Mouse (Mus musculus) layer of hippocampus, adult 2 months (tissue): ENCODE data around the gene Dtx2. TPM values are rescaled to one million over a fixed set of nuclear protein-coding genes. Genes with fewer than 3 reads are reported as not detected.

Source experiments
- DNase-seq, 2 experiments: peaks; one replicate each; pipeline ENCODE4 v3.0.0; 2022; ENCODE audit warnings: low spot score in 2 of 2
- H3K27ac ChIP-seq: fragments of 200-600 bp; 2 replicates; pipeline ENCODE4 v1.8.1; 2022
- H3K4me3 ChIP-seq: fragments of 200-600 bp; 2 replicates; pipeline ENCODE4 v1.8.1; 2022; ENCODE audit warnings: mild to moderate bottlenecking
- CTCF ChIP-seq: fragments of 200-600 bp; conservative IDR thresholded peaks from 2 replicates; pipeline ENCODE4 v1.8.1; 2022; ENCODE audit warnings: antibody characterized with exemption, mild to moderate bottlenecking, moderate library complexity
- total RNA-seq, 2 experiments: library from RNA; stranded (reverse); gene quantifications; 2 replicates each; pipeline ENCODE4 v1.2.3; 2021

Gene Dtx2
- total RNA-seq, 2 experiments from 2014 or later = 8.0 to 8.3 TPM

GRCm38 (mm10) chr5:135962125-135962491 is 32.5 kb upstream of the Dtx2 start:
- TF ChIP-seq CTCF = 0 out of 2 replicates have a peak, but pooled peaks have one; percentile 30
- Histone ChIP-seq H3K4me3 (peak overlapping the region; percentile 78), H3K27ac (peak overlapping the region; percentile 97)
- DNase-seq = no peak

DNA sequence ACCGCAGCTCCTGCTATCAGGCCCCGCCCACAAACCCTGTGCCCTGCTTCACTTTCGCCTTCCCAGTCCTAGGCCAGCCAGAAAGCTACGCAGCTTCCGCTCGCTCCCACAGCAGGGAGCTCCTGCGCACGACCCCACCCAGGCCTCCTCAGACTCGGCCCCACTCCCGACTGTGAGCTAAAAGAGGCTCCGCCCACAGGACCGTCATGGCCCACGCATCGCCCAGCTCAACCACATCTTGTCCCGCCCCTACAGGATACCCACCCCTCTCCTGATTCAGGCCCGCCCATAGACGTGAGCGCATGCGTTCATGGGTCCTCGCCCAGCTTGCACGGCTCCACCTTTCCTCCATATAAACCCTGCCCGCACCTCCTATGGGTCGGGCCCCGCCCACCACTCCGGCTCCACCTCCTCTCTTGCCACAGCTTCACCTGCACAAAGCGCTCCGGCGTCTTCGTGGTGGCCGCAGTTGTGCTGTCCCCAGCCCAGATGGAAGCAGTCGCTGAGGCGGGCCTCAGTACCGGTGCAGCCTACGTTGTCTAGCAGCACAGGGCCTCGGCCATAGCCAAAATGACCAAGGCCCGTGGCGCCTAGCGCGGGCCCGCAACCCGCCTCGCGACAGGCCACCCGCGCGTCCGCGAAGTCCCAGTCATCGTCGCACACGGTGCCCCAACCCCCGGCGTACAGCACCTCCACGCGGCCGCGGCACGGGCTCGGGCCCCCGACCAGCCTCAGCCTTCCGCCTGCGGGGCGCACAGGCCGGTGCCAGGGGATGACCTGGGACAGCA is 31.9 kb upstream of the Dtx2 start:
- TF ChIP-seq CTCF = no peak; the same call in 1 of the 2 replicates
- H3K4me3 ChIP-seq = peak overlapping the region; percentile 78
- peak overlapping the region; percentile 97 for H3K27ac ChIP-seq
- DNase-seq = peak; percentile 95 to 99

- DNase-seq = no peak
- TF ChIP-seq CTCF = no peak
- H3K4me3 ChIP-seq = peak overlapping the region; percentile 78
- peak overlapping the region; percentile 97 for H3K27ac ChIP-seq
Measured at GRCm38 (mm10) chr5:135963280-135963627, 31.3 kb upstream of the Dtx2 start.

DNA sequence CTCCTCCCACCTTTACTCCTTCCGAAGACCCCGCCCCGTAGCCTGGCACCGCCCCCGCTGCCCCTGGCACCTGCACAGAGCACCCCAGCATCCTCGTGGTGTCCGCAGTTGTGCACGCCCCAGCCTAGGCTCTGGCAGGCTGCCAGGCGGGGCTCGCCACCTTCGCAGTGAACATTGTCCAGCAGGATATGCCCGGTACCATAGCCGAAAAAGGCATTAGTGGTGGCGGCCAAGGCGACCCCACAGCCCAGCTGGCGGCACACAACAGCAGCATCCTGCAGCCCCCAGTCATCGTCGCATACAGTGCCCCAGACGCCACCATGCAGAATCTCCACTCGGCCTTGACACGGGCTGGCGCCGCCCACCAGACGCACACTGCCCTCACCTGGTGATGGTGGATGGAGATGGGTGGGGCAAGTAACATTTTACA is 29.1 kb upstream of the Dtx2 start:
- Histone ChIP-seq H3K27ac (no peak overlapping the region), H3K4me3 (no peak overlapping the region)
- TF ChIP-seq CTCF = no peak
- no peak for DNase-seq

DNA sequence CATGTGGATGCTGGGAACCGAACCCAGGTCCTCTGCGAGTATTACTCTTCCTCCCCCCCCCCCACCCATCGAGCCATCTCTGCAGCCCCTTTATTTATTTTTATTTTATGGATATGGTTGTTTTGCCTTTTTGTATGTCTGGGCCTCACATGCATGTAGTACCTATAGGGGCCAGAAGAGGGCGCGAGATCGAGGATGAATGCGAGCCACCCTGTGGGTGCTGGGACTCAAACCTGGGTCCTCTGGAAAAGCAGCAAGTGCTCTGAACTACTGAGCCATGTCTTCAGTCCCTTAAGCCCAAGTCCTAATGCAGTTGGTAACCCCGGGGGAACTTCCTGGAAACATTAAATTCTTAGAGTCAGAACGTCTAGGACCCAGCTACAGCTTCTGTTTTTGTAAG is 27.7 kb upstream of the Dtx2 start:
- Histone ChIP-seq H3K4me3 (no peak overlapping the region), H3K27ac (no peak overlapping the region)
- TF ChIP-seq CTCF = peak; percentile 61
- no peak for DNase-seq

GRCm38 (mm10) chr5:135968781-135969180 is 25.8 kb upstream of the Dtx2 start:
- no peak overlapping the region for H3K4me3 ChIP-seq
- TF ChIP-seq CTCF = peak; percentile 88
- H3K27ac ChIP-seq = no peak overlapping the region
- DNase-seq = peak in 1 of 2 experiments; percentile 56

DNA sequence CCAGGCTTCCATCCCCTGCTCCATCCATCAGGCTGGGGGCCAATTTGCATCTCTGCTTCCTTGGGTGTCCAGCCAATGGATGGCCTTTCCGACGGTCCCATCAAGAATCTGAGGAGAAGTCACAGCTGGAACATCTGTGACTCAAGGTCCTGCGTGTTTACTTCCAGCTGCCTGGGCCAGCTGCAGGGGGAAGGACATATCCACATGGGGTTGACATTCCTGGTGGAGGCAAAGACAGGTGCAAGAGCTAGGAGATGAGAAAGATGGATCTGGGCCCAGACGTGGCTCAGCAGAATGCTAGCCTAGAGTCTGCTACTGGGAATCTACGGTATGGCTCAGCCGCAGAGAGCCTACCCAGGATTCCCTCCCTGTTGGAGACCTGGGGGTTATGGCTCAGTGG is 24.4 kb upstream of the Dtx2 start:
- TF ChIP-seq CTCF = no peak
- no peak for DNase-seq
- Histone ChIP-seq H3K27ac (no peak overlapping the region), H3K4me3 (no peak overlapping the region)

DNA sequence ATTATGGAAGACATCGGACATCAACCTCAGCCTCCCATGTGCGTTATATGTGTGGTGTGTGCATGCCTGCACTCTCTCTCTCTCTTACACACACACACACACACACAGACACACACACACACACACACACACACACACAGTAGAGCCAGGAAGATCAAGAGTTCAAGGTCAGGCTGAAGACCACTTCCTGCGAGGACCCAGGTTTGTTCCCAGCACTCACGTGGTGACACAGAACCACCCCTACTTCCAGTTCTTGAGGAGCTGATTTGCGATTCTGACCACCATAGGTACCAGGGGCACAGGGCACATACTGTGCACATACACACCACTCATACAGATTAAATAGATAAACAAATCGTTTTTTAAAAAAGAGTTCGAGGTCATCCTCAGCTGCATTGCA is 22.7 kb upstream of the Dtx2 start:
- no peak overlapping the region for H3K27ac ChIP-seq
- no peak for TF ChIP-seq CTCF
- no peak overlapping the region for H3K4me3 ChIP-seq
- DNase-seq = no peak

- DNase-seq = no peak
- no peak for TF ChIP-seq CTCF
- H3K27ac ChIP-seq = no peak within 1 kb of the TSS
Measured at GRCm38 (mm10) chr5:135974365-135974764, 20.2 kb upstream of the Dtx2 start, which contains the start of gene Ssc4d. Gene Ssc4d (minus strand): TSS chr5:135974531.

GRCm38 (mm10) chr5:135975893-135976668 is 18.5 kb upstream of the Dtx2 start:
- Histone ChIP-seq H3K4me3 (no peak overlapping the region), H3K27ac (no peak overlapping the region)
- no peak for DNase-seq
- no peak for TF ChIP-seq CTCF

More at GRCm38 (mm10) chr5:135974365-135974764, 20.2 kb upstream of the Dtx2 start, which contains the start of gene Ssc4d:
- no peak within 1 kb of the TSS for H3K4me3 ChIP-seq

- no peak overlapping the region for H3K4me3 ChIP-seq
- no peak for DNase-seq
- no peak for TF ChIP-seq CTCF
- no peak overlapping the region for H3K27ac ChIP-seq
Measured at GRCm38 (mm10) chr5:135979381-135979780, 15.2 kb upstream of the Dtx2 start.

DNA sequence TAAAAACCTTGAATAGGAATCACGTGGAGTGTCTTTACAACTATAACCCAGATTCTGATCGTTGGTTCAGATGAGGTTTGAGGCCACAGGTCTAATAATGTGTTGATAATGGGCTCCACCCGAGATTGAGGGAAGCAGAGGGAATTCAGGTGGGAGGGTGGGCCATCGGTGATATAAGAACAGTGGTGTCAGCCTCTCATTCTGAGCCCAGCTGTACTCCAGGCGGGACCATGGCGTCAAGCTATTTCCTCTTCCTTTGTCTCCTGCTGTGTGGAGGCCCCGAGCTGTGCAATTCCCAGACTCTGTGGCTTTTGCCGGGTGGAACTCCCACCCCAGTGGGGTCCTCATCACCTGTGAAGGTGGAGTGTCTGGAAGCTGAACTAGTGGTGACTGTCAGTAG is 14.7 kb upstream of the Dtx2 start, which contains the start of gene Zp3:
Gene Zp3 (plus strand): TSS at position 196 of the 400 bp plus-strand sequence.
- Histone ChIP-seq H3K27ac (no peak within 1 kb of the TSS), H3K4me3 (no peak within 1 kb of the TSS)
- DNase-seq = no peak
- no peak for TF ChIP-seq CTCF

- H3K4me3 ChIP-seq = no peak overlapping the region
- peak; percentile 91 for TF ChIP-seq CTCF
- DNase-seq = no peak
- no peak overlapping the region for H3K27ac ChIP-seq
Measured at GRCm38 (mm10) chr5:135982398-135982797, 12.2 kb upstream of the Dtx2 start.
